Mouse (Mus musculus): ENCODE results near the gene Meis1. TPM values are rescaled to one million over a fixed set of nuclear protein-coding genes. Genes with fewer than 3 reads are reported as not detected.

Meis1 gene
- total and polyA plus RNA-seq, 3 experiments, result 0.64 to 4.3 (median 0.98) TPM

GRCm38 (mm10) chr11:18906866-18907265 is 111.9 kb downstream of the Meis1 start:
- H3K27me3 ChIP-seq (ENCODE audit: insufficient read depth, low read length), result peaks cover 14% of the 10 kb centered on the region; the same call in 1 of the 2 replicates
- H3K4me3 ChIP-seq (ENCODE audit: low read depth, low read length), result no peak overlapping the region
- no peaks in the 10 kb centered on the region for H3K9me3 ChIP-seq (replicated peaks)
- no peaks in the 10 kb centered on the region for H3K36me3 ChIP-seq (replicated peaks)
- DNase-seq (ENCODE audit: low spot score) (no peak), ATAC-seq (ENCODE audit: extremely low read depth, insufficient number of reproducible peaks, low FRiP score, poor library complexity, severe bottlenecking) (no peak)
- no peaks in the 10 kb centered on the region for H3K4me1 ChIP-seq (ENCODE audit: insufficient read depth, low read depth, low read length)
- TF ChIP-seq POLR2AphosphoS5 (IDR thresholded peaks at IDR 0.05; ENCODE audit: insufficient replicate concordance, low read depth, low read length) (no peak), GATA1 (IDR thresholded peaks at IDR 0.05; ENCODE audit: borderline replicate concordance, low read length) (no peak)

GRCm38 (mm10) chr11:18905431-18905830 is 113.4 kb downstream of the Meis1 start:
- Histone ChIP-seq H3K9me3 (replicated peaks) (no peaks in the 10 kb centered on the region), H3K4me3 (ENCODE audit: low read depth, low read length) (no peak overlapping the region), H3K27me3 (ENCODE audit: insufficient read depth, low read length) (peaks cover 7% of the 10 kb centered on the region; the same call in 1 of the 2 replicates), H3K4me1 (ENCODE audit: insufficient read depth, low read depth, low read length) (no peaks in the 10 kb centered on the region; the same call in 1 of the 2 replicates), H3K36me3 (replicated peaks) (no peaks in the 10 kb centered on the region)
- no peak for DNase-seq (ENCODE audit: low spot score)
- TF ChIP-seq GATA1 (IDR thresholded peaks at IDR 0.05; ENCODE audit: borderline replicate concordance, low read length) (no peak), GATA2 (IDR thresholded peaks at IDR 0.05; ENCODE audit: borderline replicate concordance, low read depth, low read length) (no peak), TAL1 (conservative IDR thresholded peaks at IDR 0.05; ENCODE audit: low read depth, low read length) (no peak)
- ATAC-seq (ENCODE audit: extremely low read depth, insufficient number of reproducible peaks, low FRiP score, poor library complexity, severe bottlenecking), result no peak

GRCm38 (mm10) chr11:18904880-18905279 is 113.9 kb downstream of the Meis1 start:
- H3K4me3 ChIP-seq (ENCODE audit: low read depth, low read length), result no peak overlapping the region
- no peak for DNase-seq (ENCODE audit: low spot score)
- TF ChIP-seq CTCF (IDR thresholded peaks at IDR 0.05; ENCODE audit: low read depth, low read length), result no peak
- no peak for TF ChIP-seq GATA2 (IDR thresholded peaks at IDR 0.05; ENCODE audit: borderline replicate concordance, low read depth, low read length)
- no peak for TF ChIP-seq POLR2AphosphoS5 (IDR thresholded peaks at IDR 0.05; ENCODE audit: insufficient replicate concordance, low read depth, low read length)
- no peak for TF ChIP-seq GATA1 (IDR thresholded peaks at IDR 0.05; ENCODE audit: borderline replicate concordance, low read length)
- peaks cover 7% of the 10 kb centered on the region; the same call in 1 of the 2 replicates for H3K27me3 ChIP-seq (ENCODE audit: insufficient read depth, low read length)
- no peaks in the 10 kb centered on the region for H3K36me3 ChIP-seq (replicated peaks)
- H3K9me3 ChIP-seq (replicated peaks), result no peaks in the 10 kb centered on the region
- ATAC-seq (ENCODE audit: extremely low read depth, insufficient number of reproducible peaks, low FRiP score, poor library complexity, severe bottlenecking), result no peak
- no peaks in the 10 kb centered on the region; the same call in 1 of the 2 replicates for H3K4me1 ChIP-seq (ENCODE audit: insufficient read depth, low read depth, low read length)

- Histone ChIP-seq H3K4me1 (ENCODE audit: insufficient read depth, low read depth, low read length) (no peaks in the 10 kb centered on the region; the same call in 1 of the 2 replicates), H3K27me3 (ENCODE audit: insufficient read depth, low read length) (peaks cover 8% of the 10 kb centered on the region; the same call in 1 of the 2 replicates), H3K4me3 (ENCODE audit: low read depth, low read length) (no peak overlapping the region), H3K36me3 (replicated peaks) (no peaks in the 10 kb centered on the region), H3K9me3 (replicated peaks) (no peaks in the 10 kb centered on the region)
- no peak for TF ChIP-seq GATA1 (IDR thresholded peaks at IDR 0.05; ENCODE audit: borderline replicate concordance, low read length)
- no peak for TF ChIP-seq POLR2AphosphoS5 (IDR thresholded peaks at IDR 0.05; ENCODE audit: insufficient replicate concordance, low read depth, low read length)
- no peak for TF ChIP-seq CTCF (IDR thresholded peaks at IDR 0.05; ENCODE audit: low read depth, low read length)
- TF ChIP-seq GATA2 (IDR thresholded peaks at IDR 0.05; ENCODE audit: borderline replicate concordance, low read depth, low read length), result no peak
- TF ChIP-seq TAL1 (conservative IDR thresholded peaks at IDR 0.05; ENCODE audit: low read depth, low read length), result no peak
- no peak for DNase-seq (ENCODE audit: low spot score)
- peak; percentile 54 for ATAC-seq (ENCODE audit: extremely low read depth, insufficient number of reproducible peaks, low FRiP score, poor library complexity, severe bottlenecking)
These were observed 114.5 kb downstream of the Meis1 start for GRCm38 (mm10) chr11:18904285-18904684.

- H3K4me3 ChIP-seq (ENCODE audit: low read depth, low read length), result no peak overlapping the region
- H3K4me1 ChIP-seq (ENCODE audit: insufficient read depth, low read depth, low read length), result no peaks in the 10 kb centered on the region; the same call in 1 of the 2 replicates
- DNase-seq (ENCODE audit: low spot score), result no peak
- ATAC-seq (ENCODE audit: extremely low read depth, insufficient number of reproducible peaks, low FRiP score, poor library complexity, severe bottlenecking), result no peak
- no peak for TF ChIP-seq POLR2AphosphoS5 (IDR thresholded peaks at IDR 0.05; ENCODE audit: insufficient replicate concordance, low read depth, low read length)
- TF ChIP-seq GATA1 (IDR thresholded peaks at IDR 0.05; ENCODE audit: borderline replicate concordance, low read length), result no peak
- no peak for TF ChIP-seq TAL1 (conservative IDR thresholded peaks at IDR 0.05; ENCODE audit: low read depth, low read length)
- no peak for TF ChIP-seq GATA2 (IDR thresholded peaks at IDR 0.05; ENCODE audit: borderline replicate concordance, low read depth, low read length)
- peaks cover 14% of the 10 kb centered on the region; the same call in 1 of the 2 replicates for H3K27me3 ChIP-seq (ENCODE audit: insufficient read depth, low read length)
- no peaks in the 10 kb centered on the region for H3K36me3 ChIP-seq (replicated peaks)
- H3K9me3 ChIP-seq (replicated peaks), result no peaks in the 10 kb centered on the region
These were observed 118.3 kb downstream of the Meis1 start for GRCm38 (mm10) chr11:18900489-18900888.

- no peak for ATAC-seq (ENCODE audit: extremely low read depth, insufficient number of reproducible peaks, low FRiP score, poor library complexity, severe bottlenecking)
- peaks cover 7% of the 10 kb centered on the region; the same call in 1 of the 2 replicates for H3K27me3 ChIP-seq (ENCODE audit: insufficient read depth, low read length)
- TF ChIP-seq GATA1 (IDR thresholded peaks at IDR 0.05; ENCODE audit: borderline replicate concordance, low read length) (no peak), CTCF (IDR thresholded peaks at IDR 0.05; ENCODE audit: low read depth, low read length) (no peak), GATA2 (IDR thresholded peaks at IDR 0.05; ENCODE audit: borderline replicate concordance, low read depth, low read length) (no peak), POLR2AphosphoS5 (IDR thresholded peaks at IDR 0.05; ENCODE audit: insufficient replicate concordance, low read depth, low read length) (no peak), TAL1 (conservative IDR thresholded peaks at IDR 0.05; ENCODE audit: low read depth, low read length) (no peak)
- no peaks in the 10 kb centered on the region for H3K9me3 ChIP-seq (replicated peaks)
- H3K36me3 ChIP-seq (replicated peaks), result no peaks in the 10 kb centered on the region
- no peak overlapping the region for H3K4me3 ChIP-seq (ENCODE audit: low read depth, low read length)
- DNase-seq (ENCODE audit: low spot score), result no peak
- no peaks in the 10 kb centered on the region; the same call in 1 of the 2 replicates for H3K4me1 ChIP-seq (ENCODE audit: insufficient read depth, low read depth, low read length)
These were observed 119.9 kb downstream of the Meis1 start for GRCm38 (mm10) chr11:18898862-18899261.
